ENCODE assay signal across 7 mouse cellular contexts in the genomic region with DNA sequence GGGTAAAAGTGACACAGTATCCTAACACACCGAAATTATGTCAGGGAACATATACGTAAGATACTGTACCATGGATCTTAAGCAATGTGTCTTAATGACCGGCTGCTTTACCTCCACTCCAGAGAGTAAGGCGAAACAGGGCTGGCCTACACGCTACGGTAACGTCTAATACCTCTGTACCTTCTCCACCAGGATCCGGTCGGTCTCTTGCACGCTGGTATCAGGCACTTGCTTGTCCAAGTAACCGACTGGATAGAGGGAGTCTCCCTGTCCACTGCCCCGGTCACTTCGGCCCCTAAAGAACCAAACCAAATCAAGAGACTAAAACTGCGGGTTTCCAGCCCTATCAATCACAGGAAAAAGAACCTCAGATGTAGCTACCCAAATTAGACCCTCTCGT. TPM values are rescaled to one million over a fixed set of nuclear protein-coding genes. Genes with fewer than 3 reads are reported as not detected.
DNase-seq lines count a peak whose midpoint lies in the region; ATAC-seq and TF ChIP-seq lines count a peak whose summit lies in the region.

No protein-coding gene starts in this region.

- H3K4me3 ChIP-seq in left cerebral cortex, adult 2 months = peak overlapping the region; percentile 90
- peak overlapping the region; percentile 93 for H3K4me3 ChIP-seq in bone marrow, adult 2 months (replicated peaks; ENCODE audit: control insufficient read depth, low read depth, low read length)
- H3K4me3 ChIP-seq in forebrain, embryonic 14.5 days (ENCODE audit: low read depth, low read length) = peak overlapping the region; percentile 87
- peak overlapping the region; percentile 76 for H3K4me3 ChIP-seq in limb, embryonic 14.5 days (replicated peaks; ENCODE audit: low read length)
- H3K4me3 ChIP-seq in neural tube, embryonic 15.5 days (replicated peaks) = peak overlapping the region; percentile 71

- no peaks in the 10 kb centered on the region; the same call in 1 of the 2 replicates for H3K4me1 ChIP-seq in bone marrow, adult 2 months (ENCODE audit: control insufficient read depth, insufficient read depth, low read length)
- peaks cover 7% of the 10 kb centered on the region for H3K4me1 ChIP-seq in forebrain, embryonic 14.5 days (ENCODE audit: control insufficient read depth, insufficient read depth, low read length)
- peaks cover 7% of the 10 kb centered on the region for H3K4me1 ChIP-seq in limb, embryonic 14.5 days (ENCODE audit: control insufficient read depth, insufficient read depth, low read length)
- H3K4me1 ChIP-seq in neural tube, embryonic 15.5 days = peaks cover 15% of the 10 kb centered on the region

- no peak for TF ChIP-seq POLR2A in bone marrow, adult 2 months (IDR thresholded peaks at IDR 0.05; ENCODE audit: borderline replicate concordance, control insufficient read depth, low read depth, low read length)
- no peak for TF ChIP-seq POLR2A in limb, embryonic 14.5 days (IDR thresholded peaks at IDR 0.05; ENCODE audit: borderline replicate concordance, extremely low read depth, insufficient read depth, insufficient read length)

- intact Hi-C loops in left cerebral cortex, adult 2 months (cut with DNase I) = loop anchor here (5.0 kb wide), 1 partner anchor 105 kb away; a partner anchor contains a TSS
- intact Hi-C loops in left cerebral cortex, postnatal 10 days (cut with DNase I) = loop anchor here (5.0 to 10.0 kb wide), 2 partner anchors 48 to 100 kb away; a partner anchor contains a TSS

- no peaks in the 10 kb centered on the region for H3K27me3 ChIP-seq in forebrain, embryonic 14.5 days (replicated peaks; ENCODE audit: control insufficient read depth, insufficient read depth, low read length)
- H3K27me3 ChIP-seq in limb, embryonic 14.5 days (ENCODE audit: control insufficient read depth, insufficient read depth, low read length) = no peaks in the 10 kb centered on the region
- no peaks in the 10 kb centered on the region for H3K27me3 ChIP-seq in neural tube, embryonic 15.5 days (replicated peaks)

- H3K27ac ChIP-seq in left cerebral cortex, adult 2 months = peak overlapping the region; percentile 96
- no peak overlapping the region for H3K27ac ChIP-seq in bone marrow, adult 2 months (ENCODE audit: control insufficient read depth, insufficient read depth, low read depth, low read length, poor library complexity)
- H3K27ac ChIP-seq in forebrain, embryonic 14.5 days (ENCODE audit: low read depth, low read length) = no peak overlapping the region; the same call in 1 of the 2 replicates
- H3K27ac ChIP-seq in limb, embryonic 14.5 days (replicated peaks; ENCODE audit: low read depth, low read length) = peak overlapping the region; percentile 77; the same call in 1 of the 2 replicates
- peak overlapping the region; percentile 93 for H3K27ac ChIP-seq in neural tube, embryonic 15.5 days (replicated peaks)

- no peaks in the 10 kb centered on the region for H3K9me3 ChIP-seq in forebrain, embryonic 14.5 days (replicated peaks; ENCODE audit: control insufficient read depth, low read length)
- no peaks in the 10 kb centered on the region for H3K9me3 ChIP-seq in limb, embryonic 14.5 days (ENCODE audit: control insufficient read depth, low read length)
- no peaks in the 10 kb centered on the region for H3K9me3 ChIP-seq in neural tube, embryonic 15.5 days (replicated peaks)

- TF ChIP-seq CTCF in left cerebral cortex, adult 2 months (IDR thresholded peaks at IDR 0.05) = no peak
- TF ChIP-seq CTCF in bone marrow, adult 2 months (IDR thresholded peaks at IDR 0.05; ENCODE audit: control insufficient read depth, insufficient read depth, low read length) = no peak

- peak overlapping the region; percentile 78 for H3K9ac ChIP-seq in forebrain, embryonic 14.5 days (ENCODE audit: low read length)
- peak overlapping the region; percentile 77 for H3K9ac ChIP-seq in limb, embryonic 14.5 days (ENCODE audit: low read depth, low read length, severe bottlenecking)
- H3K9ac ChIP-seq in neural tube, embryonic 15.5 days (replicated peaks) = peak overlapping the region; percentile 76

- peak overlapping the region; percentile 92 for H3K4me2 ChIP-seq in forebrain, embryonic 14.5 days (ENCODE audit: low read length)
- H3K4me2 ChIP-seq in limb, embryonic 14.5 days (replicated peaks; ENCODE audit: low read depth, low read length, severe bottlenecking) = peak overlapping the region; percentile 83
- peak overlapping the region; percentile 86 for H3K4me2 ChIP-seq in neural tube, embryonic 15.5 days

- H3K36me3 ChIP-seq in forebrain, embryonic 14.5 days (ENCODE audit: control insufficient read depth, insufficient read depth, low read length) = peaks cover 22% of the 10 kb centered on the region
- peaks cover 23% of the 10 kb centered on the region for H3K36me3 ChIP-seq in limb, embryonic 14.5 days (ENCODE audit: control insufficient read depth, insufficient read depth, low read length)
- peaks cover 23% of the 10 kb centered on the region for H3K36me3 ChIP-seq in neural tube, embryonic 15.5 days

- peak; percentile 16; the same call in 1 of the 2 replicates for ATAC-seq in forebrain, embryonic 14.5 days
- ATAC-seq in limb, embryonic 14.5 days (ENCODE audit: low FRiP score, low read depth) = peak; percentile 5; the same call in 1 of the 2 replicates
- peak; percentile 53; the same call in 1 of the 2 replicates for ATAC-seq in neural tube, embryonic 15.5 days (ENCODE audit: low FRiP score)

- no peak for DNase-seq in left cerebral cortex, adult 2 months (ENCODE audit: extremely low spot score in 1 of 2, low spot score in 2 of 2)
- DNase-seq in left cerebral cortex, postnatal 10 days (ENCODE audit: extremely low spot score in 1 of 2, low spot score in 2 of 2) = no peak
- no peak for DNase-seq in forebrain, embryonic 14.5 days (ENCODE audit: low spot score)
- no peak for DNase-seq in limb, embryonic 14.5 days (ENCODE audit: low spot score)
- DNase-seq in adrenal gland, adult 18-20 months (ENCODE audit: low spot score in 2 of 2) = no peak

- WGBS in bone marrow, adult 2 months = 16% methylated on average over 15 of the region's 15 CpGs
- 17% methylated on average over 15 of the region's 15 CpGs for WGBS in forebrain, embryonic 14.5 days
- WGBS in limb, embryonic 14.5 days = 23% methylated on average over 15 of the region's 15 CpGs
- WGBS in neural tube, embryonic 15.5 days = 20% methylated on average over 15 of the region's 15 CpGs

RNA-seq across cellular contexts. Expression of a gene that starts 0.6 kb away (rescaled TPM):
- 100 to 1,000 TPM; 142 to 147 TPM for total RNA-seq in left cerebral cortex, adult 2 months (2021)
- total RNA-seq in left cerebral cortex, postnatal 10 days (2021) = 100 to 1,000 TPM; 165 to 172 TPM
- polyA plus RNA-seq in bone marrow, adult 2 months (2011; ENCODE audit: insufficient read depth, insufficient read length, low replicate concordance, missing spikeins) = 9.7 and 14.6 TPM in 2 replicates
- polyA plus RNA-seq in forebrain, embryonic 14.5 days (2014; fragmentation: Nextera tagmentation; extraction: Ambion mirVana) = 165 and 170 TPM in 2 replicates
- 75.1 and 83.0 TPM in 2 replicates for polyA plus RNA-seq in limb, embryonic 14.5 days (2012; rRNA removed)
- 104 and 108 TPM in 2 replicates for polyA plus RNA-seq in limb, embryonic 14.5 days (2014; fragmentation: Nextera tagmentation; extraction: Ambion mirVana)
- 206 and 239 TPM in 2 replicates for polyA plus RNA-seq in neural tube, embryonic 15.5 days (2015; fragmentation: Nextera tagmentation; extraction: Ambion mirVana)
- total RNA-seq in adrenal gland, adult 18-20 months (2021) = 10 to 100 TPM; 95.1 to 98.0 TPM

RNA-seq across cellular contexts. Expression of a gene that starts 11.8 kb away (rescaled TPM):
- 10 to 100 TPM; 13.5 to 14.2 TPM for total RNA-seq in left cerebral cortex, adult 2 months (2021)
- total RNA-seq in left cerebral cortex, postnatal 10 days (2021) = 10 to 100 TPM; 15.4 to 17.3 TPM
- polyA plus RNA-seq in bone marrow, adult 2 months (2011; ENCODE audit: insufficient read depth, insufficient read length, low replicate concordance, missing spikeins) = 5.9 and 10.2 TPM in 2 replicates
- 48.4 and 54.5 TPM in 2 replicates for polyA plus RNA-seq in forebrain, embryonic 14.5 days (2014; fragmentation: Nextera tagmentation; extraction: Ambion mirVana)
- polyA plus RNA-seq in limb, embryonic 14.5 days (2012; rRNA removed) = 19.8 and 21.2 TPM in 2 replicates
- polyA plus RNA-seq in limb, embryonic 14.5 days (2014; fragmentation: Nextera tagmentation; extraction: Ambion mirVana) = 50.1 and 50.2 TPM in 2 replicates
- 29.8 and 32.2 TPM in 2 replicates for polyA plus RNA-seq in neural tube, embryonic 15.5 days (2015; fragmentation: Nextera tagmentation; extraction: Ambion mirVana)
- 10 to 100 TPM; 10.0 to 11.3 TPM for total RNA-seq in adrenal gland, adult 18-20 months (2021)

Comparison
In these comparisons a context has a peak if more than half of its experiments do, and no peak if none do; other contexts are left out.
1. H3K27ac ChIP-seq: peak in left cerebral cortex, adult 2 months (single experiment), limb, embryonic 14.5 days (single experiment) and neural tube, embryonic 15.5 days (single experiment); none in bone marrow, adult 2 months (single experiment) and forebrain, embryonic 14.5 days (single experiment).
2. Peak in every context shown above with its lines, with median percentiles within 50 percentile points of each other: H3K4me3 ChIP-seq, ATAC-seq, H3K4me2 ChIP-seq and H3K9ac ChIP-seq.